Mouse (Mus musculus) right cerebral cortex, postnatal 4 days (tissue): Measurements from ENCODE around the gene Ephb2.

Experiments
- DNase-seq: peaks from one replicate; pipeline ENCODE4 v3.0.0-alpha.2; 2022

Ephb2 gene

DNA sequence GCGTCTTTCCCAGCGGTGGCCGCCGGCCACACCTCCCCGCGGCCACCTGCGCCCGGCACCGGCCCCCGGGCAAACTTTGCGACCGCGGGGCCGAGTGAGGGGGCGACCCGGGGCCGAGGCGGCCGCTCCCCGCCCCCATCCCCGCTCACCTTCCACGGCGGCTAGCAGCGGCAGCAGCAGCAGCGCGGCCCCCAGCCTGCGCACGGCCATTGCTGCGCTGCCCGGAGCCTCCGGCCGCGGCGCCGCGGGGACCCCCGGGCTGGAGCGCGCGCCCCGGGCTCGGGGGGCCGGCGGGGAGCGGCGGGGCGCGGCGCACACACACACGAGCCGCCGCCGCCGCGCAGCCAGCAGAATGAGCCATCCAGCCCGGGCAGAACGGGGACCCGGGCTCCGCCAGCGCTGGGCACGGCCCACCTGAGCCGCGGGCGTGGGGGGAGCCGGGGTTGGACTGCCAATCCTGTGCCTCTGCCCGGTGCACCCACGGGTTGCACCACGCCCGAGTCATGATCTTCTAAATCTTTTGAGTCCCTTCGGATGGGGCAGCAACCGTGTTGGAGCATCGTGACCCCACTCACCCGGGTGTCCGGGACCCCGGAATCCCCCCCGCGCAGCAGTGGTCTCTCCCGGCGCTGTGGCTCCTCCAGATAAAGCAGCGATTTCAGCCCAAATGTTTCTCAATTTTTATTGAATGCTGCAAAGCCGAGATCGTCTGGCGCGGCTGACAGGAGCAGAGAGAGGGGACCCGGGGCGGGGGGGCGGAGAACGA is at the start of gene Ephb2:
Gene Ephb2 (minus strand): TSS at position 368 of the 766 bp plus-strand sequence.
- peak; percentile 84 for DNase-seq

DNA sequence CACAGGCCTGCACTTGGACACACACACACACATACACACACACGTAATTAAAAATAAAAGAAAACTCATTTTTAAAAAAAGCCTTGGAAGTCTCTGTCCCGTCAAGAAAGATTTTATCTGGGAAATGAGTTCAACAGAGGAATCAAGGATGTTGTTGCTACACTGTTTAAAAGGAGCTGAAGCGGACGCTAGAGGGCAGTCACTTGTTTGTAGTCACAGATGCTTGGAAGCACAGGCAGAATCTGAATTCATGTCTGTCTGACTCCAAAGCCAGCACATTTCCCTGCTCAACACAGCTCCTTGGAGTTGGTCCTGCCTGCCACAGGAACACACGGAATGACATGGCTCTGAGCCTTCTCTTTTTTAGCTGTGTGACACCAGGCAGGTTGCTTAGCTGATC is 42.8 kb upstream of the Ephb2 start:
- no peak for DNase-seq

DNA sequence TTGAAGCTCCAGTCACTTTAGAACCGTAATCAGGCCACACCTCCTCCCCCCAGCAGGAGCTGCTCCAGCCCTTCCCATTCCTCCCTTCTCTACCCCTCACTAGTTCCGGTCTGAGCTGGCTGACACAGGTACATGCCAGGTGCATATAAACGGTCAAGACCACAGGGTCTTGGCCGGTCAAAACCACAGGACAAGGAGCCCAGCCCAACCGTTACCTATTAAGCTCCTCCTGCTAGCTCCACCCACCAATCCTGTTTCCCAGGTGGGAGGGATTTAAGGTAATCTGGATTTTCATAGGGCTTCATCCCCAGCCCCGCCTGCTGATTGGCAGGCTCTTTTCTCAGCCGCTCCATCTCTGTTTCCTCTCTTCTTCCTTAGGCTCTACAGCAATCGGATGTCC is 42.4 kb upstream of the Ephb2 start:
- DNase-seq: no peak

DNA sequence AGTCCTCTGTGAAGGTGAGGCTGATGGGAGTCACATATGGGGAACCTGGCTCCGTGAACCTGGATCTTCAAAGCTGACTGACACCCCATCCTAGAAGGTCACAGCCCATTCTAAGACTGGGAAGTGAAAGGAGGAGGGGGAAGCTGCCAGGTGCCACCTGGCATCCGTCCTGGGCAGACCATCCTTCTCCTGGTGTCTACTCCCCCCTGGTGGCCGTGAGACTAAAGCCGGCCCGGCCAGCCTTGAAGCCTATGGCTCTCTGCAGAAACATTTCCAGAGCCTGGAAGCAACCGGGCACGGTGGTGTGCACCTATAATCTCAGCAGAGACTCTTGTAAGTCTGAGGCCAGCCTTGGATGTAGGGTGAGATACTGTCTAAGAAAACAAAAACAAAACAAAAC is 41.2 kb upstream of the Ephb2 start:
- peak; percentile 80 for DNase-seq

DNA sequence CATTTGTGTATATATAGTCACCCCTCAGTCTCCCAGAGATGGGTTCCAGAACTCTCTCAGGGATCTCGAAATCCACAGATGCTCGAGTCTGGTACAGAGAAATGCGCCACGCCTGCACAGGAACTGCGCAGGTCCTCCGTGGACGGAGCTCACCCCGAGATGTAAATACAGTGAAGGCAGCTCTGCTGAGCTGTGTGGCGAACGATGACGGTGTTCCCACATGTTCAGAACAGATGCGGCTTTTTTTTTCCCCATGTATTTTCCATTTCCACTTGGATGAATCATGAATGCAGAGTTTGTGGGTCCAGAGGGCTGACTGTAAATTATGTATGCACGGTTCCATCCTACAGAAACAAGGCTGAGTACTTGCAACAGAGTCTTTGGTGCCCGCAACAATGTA is 39.2 kb upstream of the Ephb2 start:
- DNase-seq: no peak

DNA sequence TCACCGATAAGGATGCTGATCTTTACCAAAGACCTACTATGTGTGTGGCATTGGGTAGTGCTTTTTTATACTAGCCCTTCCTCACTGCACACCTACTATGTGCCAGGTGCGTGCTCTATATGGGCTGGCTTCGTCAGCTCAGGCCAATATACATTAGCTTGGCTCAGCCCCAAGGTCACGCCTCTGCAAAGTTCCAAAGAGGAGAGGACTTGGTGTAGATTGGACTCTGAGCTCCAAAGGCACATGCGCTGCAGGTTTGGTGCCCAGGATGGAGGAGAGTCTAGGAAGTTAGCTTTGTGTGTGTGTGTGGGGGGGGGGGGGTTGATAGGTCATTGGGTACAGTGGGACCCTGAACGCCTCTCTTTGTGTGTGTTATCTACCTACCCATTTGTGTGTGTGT is 32.6 kb upstream of the Ephb2 start:
- DNase-seq: no peak

DNA sequence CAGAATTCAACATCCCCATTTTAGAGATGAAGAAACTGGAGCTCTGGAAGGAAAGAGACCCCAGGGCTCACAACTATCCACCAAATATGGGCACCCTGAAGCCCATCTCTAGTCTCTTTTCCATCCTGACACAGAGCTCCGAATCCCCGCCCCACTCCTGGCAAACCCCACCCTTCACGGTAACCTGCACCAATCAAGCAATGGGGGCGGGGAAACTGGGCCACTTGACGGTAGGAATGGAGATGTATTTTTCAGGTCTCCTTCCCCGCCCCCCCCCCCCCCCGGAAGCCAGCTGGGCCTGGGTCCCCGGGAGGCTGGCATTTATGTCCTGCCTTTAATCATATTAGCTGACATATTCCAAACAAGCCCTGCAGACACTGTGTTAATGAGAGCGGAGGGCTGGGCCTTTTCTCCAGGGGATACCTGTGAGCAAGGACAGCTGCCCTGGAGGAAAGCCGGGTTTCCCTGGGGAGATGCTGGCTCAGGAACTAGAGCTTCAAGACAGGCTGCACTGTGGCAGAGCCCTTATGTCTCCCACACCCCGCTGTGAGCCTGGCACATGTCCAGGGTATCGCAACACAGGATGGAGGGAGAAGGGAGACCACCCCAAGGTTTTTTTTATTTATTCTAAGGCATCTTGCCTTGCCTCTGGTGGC is 32.0 kb upstream of the Ephb2 start:
- peak; percentile 49 for DNase-seq

DNA sequence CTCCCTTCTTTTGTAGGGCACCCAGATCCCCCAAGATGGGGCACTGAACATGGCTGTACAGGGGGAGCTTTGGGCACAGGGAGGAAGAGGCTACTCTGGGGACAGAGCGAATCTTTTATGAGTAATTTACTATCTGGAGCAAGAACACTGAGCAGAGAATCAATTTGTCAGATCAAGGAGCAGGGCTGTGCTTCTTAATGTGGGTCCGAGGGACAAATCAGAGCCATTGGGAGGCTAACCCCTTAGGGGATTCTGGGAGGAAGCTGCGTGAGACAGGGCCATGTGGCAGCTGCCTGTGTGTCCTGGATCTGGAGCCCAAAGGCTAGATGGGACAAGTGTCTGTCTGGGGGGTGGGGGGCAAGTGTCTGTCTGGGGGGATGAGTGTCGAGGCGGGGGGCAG is 29.7 kb upstream of the Ephb2 start:
- no peak for DNase-seq

DNA sequence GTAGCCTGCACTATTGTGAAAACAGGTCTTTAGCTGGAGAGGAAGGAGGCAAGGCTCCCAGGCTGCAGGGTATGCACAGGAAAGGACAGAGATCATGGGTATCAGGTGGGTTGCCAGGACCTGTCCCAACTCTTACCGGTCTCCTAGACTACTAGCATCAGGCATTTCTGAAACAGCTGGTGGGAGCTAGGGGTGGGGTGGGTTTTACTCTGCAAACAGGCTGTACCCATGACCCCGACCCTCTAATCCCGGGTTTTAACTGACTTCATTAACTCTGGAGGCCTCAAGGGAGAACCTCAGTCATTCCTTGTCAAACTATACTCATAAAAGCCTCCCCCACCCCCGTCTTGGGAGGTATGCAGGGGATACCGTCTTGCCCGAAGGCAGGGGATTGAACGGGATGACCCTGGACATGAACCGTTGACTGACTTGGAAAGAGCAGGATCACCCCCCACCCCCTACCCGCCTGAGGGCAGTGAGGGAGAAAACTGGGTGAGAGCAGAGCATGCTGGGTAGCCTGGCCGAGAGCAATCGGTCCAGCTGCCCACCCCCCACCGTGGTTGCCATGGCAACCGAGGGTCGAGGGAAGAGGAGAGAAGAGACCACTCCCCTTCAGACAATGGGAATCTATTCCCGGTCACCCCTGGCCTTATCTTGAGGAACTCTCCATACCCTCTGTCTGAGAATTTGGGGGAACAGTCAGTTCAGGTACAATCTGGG is 29.1 kb upstream of the Ephb2 start:
- peak; percentile 53 for DNase-seq

DNA sequence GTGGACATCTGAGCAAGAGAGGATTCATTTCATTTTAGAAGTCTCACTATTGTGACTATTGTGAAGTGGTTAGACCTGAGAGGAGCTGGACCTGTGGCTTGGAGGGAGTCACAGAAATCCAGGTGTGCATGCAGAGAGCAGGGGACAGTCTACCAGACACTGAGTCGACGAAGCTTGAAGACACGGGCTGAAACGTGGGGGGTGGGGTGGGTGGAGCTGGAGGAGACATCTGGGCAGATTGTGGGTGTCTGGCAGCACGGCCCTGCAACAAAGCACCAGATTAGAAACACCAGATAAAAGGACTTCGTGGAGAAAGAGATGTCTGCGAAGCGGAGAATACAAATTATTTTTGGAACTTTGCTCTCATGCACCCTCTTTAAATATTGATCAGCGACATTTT is 27.7 kb upstream of the Ephb2 start:
- DNase-seq: no peak

DNA sequence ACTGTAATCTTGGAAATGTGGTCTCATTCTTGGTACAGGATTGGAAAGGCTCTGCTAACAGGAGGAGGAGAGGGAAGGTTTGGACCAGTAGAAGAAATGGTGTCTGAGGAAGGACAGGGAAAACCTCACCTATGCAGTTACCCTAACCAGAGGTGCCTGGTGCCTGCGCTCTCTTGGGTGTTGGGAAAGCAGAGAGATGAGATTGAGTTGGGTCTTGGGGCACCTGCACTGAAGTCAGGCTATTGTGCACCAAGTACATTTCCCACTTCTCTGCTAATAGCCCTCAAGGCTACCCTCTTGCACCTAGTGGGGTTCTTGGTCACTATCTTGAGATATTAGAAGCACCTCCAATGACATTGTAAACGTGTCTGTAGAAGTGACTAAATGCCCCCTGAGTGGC is 26.6 kb upstream of the Ephb2 start:
- no peak for DNase-seq

DNA sequence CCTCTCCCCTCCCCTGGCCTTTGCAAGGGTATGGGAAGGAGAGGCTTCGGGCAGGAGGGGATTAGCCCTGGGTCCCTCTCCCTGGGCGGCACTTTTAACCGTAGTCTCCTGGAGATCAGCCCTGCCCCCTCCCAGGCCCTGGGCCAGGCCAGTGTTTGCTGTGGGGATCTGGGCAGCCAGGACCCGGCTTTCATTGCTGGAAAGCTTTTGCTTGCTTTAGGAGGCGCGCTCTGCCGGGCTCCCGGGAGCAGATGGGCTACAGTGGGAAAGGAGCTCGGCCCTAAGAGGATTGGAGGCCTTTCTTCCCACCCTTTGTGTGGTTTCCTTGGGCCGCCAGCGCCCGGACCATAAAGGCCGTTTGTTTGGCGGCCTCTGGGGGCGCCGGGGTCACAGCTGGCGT is 26.0 kb upstream of the Ephb2 start:
- no peak for DNase-seq

DNA sequence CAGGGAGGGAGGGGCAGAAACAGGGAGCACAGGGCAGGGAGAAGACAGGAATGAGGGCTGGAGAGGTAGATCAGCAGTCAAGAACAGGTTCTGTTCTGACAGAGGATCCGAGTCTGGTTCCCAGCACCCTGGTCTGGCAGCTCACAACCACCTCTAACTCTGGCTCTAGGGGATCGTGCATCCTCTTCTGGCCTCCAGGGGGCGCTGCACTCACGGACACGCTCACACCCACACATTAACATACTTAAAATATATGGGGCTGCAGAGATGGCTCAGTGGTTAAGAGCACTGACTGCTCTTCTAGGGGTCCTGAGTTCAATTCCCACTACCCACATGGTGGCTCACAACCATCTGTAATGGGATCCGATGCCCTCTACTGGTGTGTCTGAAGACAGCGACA is 24.2 kb upstream of the Ephb2 start:
- no peak for DNase-seq

DNA sequence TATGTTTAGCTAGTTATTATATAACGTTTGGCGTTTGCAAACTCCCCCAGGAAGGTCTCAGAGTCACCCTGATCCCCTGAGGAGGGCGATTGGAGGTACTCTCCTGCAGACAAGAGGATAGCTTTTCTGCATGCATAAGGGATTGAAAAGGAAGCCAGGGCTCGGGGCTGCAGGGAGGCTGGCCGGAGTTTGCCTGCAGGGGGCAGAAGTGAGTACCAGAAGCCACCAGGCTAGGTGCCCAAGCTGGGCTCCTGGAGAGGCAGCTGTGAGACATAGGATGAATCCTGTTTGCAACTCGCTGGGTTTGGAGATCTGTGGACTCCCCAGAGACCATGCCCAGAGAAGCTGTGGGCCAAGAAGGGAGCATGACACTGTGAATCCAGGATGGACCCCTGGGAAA is 19.3 kb upstream of the Ephb2 start:
- DNase-seq: peak; percentile 55

DNA sequence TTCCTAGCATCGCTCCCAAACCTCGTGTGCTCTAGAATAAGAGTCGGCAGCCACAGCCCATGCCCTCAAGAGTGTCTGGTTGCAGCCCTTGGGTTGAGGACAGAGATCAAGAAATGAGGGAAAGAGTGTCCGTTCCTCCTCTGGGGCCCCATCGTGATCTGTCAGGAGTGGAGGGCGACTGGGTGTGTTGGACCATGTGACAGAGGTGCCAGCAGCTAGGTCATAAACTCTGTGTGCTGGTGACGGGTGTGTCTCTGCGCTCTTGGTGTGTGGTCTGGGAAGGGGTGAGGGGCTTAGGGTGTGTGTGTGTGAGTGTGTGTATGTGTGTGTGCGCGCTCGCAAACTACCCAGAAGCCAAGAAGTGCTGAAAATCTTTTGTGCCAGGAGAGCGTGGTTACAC is 17.2 kb upstream of the Ephb2 start:
- no peak for DNase-seq

DNA sequence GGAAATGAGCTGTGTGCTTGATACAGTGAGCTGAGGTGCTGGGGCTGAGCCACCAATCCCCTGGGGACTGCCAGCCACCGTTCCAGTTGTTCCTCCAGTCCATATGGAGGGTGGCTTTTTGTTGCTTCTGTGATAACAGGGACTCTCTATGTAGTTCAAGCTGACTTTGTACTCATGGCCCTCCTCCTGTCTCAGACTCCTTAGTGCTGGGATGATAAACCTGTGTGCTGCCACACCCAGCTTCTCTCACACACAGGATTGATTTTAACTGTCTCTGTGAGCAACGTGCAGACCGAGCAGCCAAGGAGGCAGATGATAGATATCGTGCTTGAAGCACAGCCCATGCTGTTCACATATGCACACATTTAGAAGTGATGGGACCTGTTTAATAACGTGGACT is 16.3 kb upstream of the Ephb2 start:
- no peak for DNase-seq

DNA sequence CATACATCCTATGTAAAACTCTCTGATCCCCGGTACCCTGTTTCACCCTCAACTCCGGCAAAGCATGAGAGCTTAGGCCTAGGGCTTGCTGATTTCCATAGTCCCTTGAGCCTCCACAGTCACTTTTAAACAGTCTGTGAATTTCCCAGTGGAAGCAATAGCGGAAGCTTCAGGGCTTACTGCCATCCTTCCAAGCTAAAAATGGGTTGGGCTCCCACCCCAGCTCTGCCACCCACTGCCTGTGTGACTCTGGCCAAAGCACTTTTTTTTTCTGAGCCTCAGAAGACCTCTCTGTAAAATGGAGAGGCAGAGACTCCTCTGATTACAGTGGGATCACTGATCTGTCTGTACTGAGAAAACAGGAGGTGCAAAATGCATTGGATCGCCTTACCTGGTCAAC is 12.8 kb upstream of the Ephb2 start:
- no peak for DNase-seq

DNA sequence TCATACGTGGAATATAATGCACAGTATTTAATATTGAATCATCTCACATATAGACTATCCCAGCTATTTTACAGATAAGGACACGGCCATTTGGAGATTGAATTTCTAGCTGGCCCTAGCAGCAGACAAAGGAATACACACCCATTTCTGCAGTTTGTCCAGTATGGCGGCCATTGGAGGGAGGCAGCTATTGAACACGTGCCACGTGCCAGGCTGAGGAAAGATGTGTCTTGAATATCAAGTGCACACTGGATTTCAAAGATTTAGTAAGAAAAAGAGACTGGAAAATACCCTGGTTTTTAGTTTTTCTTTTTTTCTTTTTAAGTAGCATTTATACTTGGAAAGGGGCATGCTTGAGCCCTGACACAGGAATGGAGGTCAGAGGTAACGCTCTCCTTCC is 11.4 kb upstream of the Ephb2 start:
- no peak for DNase-seq

DNA sequence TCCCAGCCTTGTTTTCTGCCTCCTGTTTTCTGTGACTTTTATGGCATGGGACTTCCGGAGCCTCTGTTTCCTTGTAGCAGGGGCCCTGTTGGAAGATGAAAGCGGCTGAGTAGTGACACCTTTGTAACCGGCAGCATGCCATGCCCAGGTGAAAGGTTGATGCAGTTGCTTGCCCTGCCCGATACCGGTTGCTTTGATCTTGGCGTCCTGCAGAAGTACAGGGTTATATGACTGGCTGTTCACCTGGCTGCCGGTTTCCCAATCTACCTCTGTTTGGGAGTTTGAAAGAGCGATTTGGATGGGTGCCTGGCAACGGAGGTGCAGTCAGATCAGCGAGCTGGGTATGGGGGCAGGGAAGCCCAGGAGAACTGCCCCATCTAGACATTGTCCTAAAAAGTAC is 7.0 kb upstream of the Ephb2 start:
- DNase-seq: no peak

DNA sequence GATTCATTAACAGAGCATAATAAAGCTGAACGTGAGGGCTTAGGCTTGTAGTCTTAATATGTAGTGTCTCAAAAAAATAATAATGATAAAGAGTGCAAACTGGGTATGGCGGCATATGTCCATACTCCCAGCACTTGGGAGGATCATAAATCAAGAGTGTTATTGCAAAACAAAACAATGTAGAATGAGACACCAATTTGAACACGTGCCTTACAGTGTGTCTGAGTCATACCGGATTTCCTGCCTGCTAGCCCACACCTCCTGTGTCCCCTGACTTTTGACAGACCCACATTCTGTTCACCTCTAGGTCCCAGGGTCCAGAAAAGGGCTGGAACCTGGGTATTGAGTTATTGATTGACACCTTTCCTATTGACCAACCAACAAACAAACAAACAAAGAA is 6.2 kb upstream of the Ephb2 start:
- no peak for DNase-seq

DNA sequence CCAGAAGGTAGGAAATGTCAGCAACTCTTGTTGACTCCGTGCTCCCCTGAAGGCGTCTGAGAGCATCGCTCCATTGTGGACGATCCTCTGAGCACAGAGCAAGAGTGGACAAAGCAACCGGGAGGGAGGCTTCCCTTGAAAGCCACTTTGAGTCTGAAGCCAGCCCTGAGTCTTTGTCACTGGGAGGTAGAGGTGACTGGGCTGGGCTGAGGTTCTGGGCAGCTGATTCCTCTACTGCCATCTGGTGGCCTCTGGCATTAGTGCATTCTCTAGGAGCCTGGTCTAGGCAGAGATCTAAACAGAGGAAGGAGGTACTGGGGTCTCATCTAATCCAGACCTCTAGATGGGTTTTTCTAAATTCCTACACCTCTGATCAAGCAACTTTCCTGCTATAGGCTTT is 5.3 kb upstream of the Ephb2 start:
- DNase-seq: peak; percentile 82

DNA sequence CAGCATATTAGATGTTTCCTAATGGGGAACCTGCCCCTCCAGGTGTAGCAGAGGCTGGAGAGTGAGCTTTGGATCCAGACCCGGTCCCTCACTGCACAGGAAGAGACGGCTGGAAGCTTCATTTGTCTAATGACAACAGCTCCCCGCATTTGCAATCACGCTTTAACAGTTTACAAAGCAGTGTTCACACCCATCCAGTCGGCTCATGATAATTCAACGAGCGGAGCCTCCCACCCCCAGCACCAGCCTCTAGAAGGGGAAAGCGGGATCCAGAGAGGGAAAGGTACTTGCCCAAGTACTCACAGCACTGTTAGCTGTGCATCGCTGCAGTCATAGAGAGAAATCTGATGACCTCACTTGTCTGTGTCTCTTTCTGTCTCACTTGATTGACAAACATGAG is 2.7 kb upstream of the Ephb2 start:
- DNase-seq: no peak

DNA sequence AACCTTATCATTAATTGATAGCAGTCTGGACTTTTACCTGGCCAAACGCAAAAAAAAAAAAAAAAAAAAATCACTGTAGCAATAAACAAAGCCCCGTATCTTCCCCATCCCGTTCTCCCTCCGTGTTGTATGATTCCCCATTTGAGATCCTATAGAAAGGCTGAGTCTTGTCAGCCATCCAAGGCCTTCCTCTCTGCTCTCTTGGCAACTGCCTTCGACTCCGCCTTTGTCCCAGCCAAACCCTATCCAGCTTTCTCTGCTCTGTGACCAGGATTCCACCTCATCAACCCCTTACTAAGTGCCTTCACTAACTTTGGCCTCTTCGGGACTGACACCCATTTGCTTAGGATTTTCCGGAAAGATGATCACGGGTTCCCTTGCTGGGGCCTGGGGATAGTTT is 2.2 kb upstream of the Ephb2 start:
- no peak for DNase-seq

DNA sequence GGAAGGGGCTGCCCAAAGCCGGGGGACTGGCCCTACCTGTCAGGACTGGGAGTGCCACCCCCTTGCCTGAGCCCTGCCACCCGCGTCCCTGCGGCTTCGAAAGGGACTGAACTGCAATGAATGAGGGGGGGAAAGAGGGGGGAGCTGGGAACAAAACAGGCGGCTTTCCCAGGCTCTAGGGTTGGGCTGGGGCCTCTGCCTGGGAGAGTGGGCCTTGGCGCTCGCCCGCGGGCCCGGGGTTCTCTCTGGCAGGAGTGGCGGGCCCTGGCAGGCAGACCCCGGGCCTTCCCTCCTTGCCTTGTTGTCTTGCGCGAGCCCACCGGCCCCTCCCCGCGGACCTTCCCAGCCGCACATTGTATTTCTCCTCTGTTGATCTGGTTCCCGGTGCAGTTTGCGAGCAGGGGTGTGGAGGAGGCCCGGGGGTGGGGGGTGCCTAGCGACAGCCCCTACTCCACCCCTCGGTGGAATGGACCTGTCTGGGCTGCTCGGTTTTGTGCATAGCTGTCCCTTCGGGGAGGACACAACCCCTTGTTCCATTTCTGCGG is 671 bp upstream of the Ephb2 start:
- DNase-seq: no peak
